Mouse (Mus musculus) lung, postnatal 0 days (tissue): ENCODE data around the gene Kcnk18.

Source experiments
- CTCF ChIP-seq: IDR thresholded peaks from 2 replicates; pipeline ENCODE4 v1.5.1; 2016; ENCODE audit warnings: antibody characterized with exemption, mild to moderate bottlenecking
- EP300 ChIP-seq: IDR thresholded peaks from 2 replicates; pipeline ENCODE4 v1.6.1; 2016; ENCODE audit warnings: antibody characterized with exemption, mild to moderate bottlenecking, control low read depth

DNA sequence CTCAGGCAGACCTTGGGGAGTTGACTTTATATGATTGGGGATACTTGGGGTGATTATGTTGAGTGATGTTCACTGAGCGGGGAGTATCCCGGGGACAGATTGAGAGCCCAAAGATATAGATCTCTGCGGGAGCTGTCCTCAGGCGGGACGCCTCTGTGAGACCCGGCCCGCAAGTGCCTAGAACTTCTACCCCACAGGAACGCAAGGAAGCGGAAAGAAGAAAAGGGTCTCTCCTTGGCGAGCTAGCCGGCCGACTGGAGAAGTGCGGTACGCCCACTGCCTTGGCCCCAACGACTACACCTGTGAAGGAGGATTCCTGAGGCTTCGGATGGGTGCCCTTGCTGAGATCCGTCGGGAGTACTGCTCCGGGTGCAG is 47.2 kb upstream of the Kcnk18 start:
- TF ChIP-seq CTCF: no peak
- no peak for TF ChIP-seq EP300
